Mouse (Mus musculus): ENCODE measurements around the gene Tbc1d20. TPM values are rescaled to one million over a fixed set of nuclear protein-coding genes. Genes with fewer than 3 reads are reported as not detected.

The Tbc1d20 gene
- total RNA-seq, 2 experiments from 2014 or later: 56.1 to 58.2 TPM

GRCm38 (mm10) chr2:152324842-152325241 lies 31.2 kb downstream of the Tbc1d20 start:
- no peak for DNase-seq (ENCODE audit: extremely low spot score in 1 of 2, low spot score in 1 of 2)

GRCm38 (mm10) chr2:152326157-152326556 lies 32.5 kb downstream of the Tbc1d20 start:
- DNase-seq (ENCODE audit: extremely low spot score in 1 of 2, low spot score in 1 of 2): no peak

GRCm38 (mm10) chr2:152326654-152327053 lies 33.0 kb downstream of the Tbc1d20 start:
- no peak for DNase-seq (ENCODE audit: extremely low spot score in 1 of 2, low spot score in 1 of 2)

DNA sequence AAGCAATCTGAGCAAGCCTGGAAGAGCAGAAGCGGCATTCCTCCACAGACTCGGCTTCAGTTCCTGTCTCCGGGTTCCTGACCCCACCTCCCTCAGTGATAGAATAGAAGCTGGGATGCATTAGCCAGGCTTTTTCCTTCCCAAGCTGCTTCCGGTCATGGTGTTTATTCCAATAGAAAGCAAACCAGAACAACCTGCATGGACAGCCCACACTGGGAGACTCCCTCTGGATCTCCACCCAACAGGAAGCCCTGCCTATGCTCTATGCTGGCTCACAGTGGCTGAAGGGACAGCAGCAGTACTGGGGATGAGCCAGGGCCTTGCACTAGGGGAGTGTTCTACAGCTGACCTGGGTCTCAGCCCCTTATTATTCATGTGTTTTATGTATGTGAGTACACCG lies 34.4 kb downstream of the Tbc1d20 start:
- DNase-seq (ENCODE audit: extremely low spot score in 1 of 2, low spot score in 1 of 2): no peak

DNA sequence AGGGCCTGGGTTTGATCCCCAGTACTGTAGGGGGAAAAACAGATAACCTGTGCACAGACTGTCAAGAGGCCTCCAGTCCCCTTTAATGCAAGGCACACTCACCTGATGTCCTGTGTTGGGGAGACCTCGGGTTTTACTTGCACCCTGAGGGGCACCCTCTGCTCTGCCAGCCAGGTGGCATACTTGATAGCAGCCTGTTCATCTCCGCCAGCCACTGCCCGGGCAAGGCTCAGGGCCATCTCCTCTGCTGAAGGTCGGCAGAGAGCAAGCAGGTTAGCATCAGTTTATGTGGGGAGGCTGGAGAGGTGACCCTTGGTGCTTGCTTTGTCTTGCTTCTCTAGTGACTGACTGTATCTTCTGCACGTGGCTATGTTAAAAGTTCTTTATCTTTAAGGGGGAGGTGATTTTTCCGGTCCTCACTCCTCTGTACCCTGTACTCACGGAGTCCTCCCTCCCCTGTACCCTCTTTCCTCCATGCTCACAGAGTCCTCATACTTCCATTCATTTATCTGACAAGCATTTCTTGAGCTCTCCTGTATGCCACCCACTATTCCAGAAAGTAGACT lies 37.3 kb downstream of the Tbc1d20 start:
- DNase-seq (ENCODE audit: extremely low spot score in 1 of 2, low spot score in 1 of 2): no peak

GRCm38 (mm10) chr2:152332101-152332825 lies 38.6 kb downstream of the Tbc1d20 start, which contains the start of gene Rbck1:
Gene Rbck1 (minus strand): TSS chr2:152332653.
- peak; percentile 62 to 83 for DNase-seq (ENCODE audit: extremely low spot score in 1 of 2, low spot score in 1 of 2)

GRCm38 (mm10) chr2:152333345-152334006 lies 39.8 kb downstream of the Tbc1d20 start:
- DNase-seq (ENCODE audit: extremely low spot score in 1 of 2, low spot score in 1 of 2): no peak

- DNase-seq (ENCODE audit: extremely low spot score in 1 of 2, low spot score in 1 of 2): no peak
Measured at GRCm38 (mm10) chr2:152335289-152335820, 41.7 kb downstream of the Tbc1d20 start.

DNA sequence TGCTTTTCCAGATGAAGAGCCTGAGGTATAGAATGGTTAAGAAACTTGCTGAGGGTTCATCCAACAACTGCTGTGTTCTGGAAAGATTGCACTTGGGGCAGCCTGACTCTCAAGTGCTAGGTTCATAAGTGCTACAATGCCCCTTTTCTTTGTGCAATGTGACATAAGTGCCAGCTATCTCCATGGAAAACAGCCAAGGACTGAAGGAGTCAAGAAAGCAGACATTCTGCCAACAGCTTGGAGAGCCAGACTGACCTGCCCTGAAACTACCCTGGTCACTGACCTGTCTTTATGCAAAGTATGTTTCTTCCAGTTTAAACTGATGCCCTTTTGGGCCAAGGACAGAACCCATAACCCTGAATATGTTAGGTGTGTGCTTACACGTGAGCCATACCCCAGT lies 43.2 kb downstream of the Tbc1d20 start:
- no peak for DNase-seq (ENCODE audit: extremely low spot score in 1 of 2, low spot score in 1 of 2)

DNA sequence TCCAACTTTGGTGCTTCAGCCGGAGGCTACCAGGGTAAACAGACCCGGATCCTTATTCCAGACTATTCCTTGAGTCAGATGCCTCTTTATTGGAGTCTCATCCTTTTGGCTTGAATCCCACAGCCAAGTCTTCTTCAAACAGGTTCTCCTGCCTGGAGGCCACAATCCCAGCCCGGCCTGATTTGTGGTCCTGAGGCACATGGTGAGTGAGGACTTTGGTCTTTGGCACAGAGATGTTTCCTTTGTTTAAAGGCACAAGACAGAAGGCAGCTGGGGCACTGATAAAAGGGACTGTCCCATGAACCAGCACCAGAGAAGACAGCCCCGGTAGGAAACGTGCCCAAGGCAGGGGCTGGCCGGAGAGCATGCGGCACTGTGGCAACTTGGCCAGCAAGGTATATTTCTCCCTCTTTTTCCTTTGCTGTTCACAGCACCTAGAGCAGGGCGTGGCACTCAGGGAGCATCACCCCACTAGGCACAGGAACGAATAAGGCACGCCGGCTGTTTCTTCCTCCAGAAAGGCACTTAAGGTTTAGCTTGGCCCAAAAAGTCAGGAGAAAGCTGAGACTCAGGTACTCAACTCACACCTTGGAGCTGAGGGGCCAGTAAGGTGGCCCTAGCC lies 44.1 kb downstream of the Tbc1d20 start:
- no peak for DNase-seq (ENCODE audit: extremely low spot score in 1 of 2, low spot score in 1 of 2)

GRCm38 (mm10) chr2:152338319-152338718 lies 44.7 kb downstream of the Tbc1d20 start:
- no peak for DNase-seq (ENCODE audit: extremely low spot score in 1 of 2, low spot score in 1 of 2)

- DNase-seq (ENCODE audit: extremely low spot score in 1 of 2, low spot score in 1 of 2): no peak
Measured at GRCm38 (mm10) chr2:152339631-152340179, 46.1 kb downstream of the Tbc1d20 start.

DNA sequence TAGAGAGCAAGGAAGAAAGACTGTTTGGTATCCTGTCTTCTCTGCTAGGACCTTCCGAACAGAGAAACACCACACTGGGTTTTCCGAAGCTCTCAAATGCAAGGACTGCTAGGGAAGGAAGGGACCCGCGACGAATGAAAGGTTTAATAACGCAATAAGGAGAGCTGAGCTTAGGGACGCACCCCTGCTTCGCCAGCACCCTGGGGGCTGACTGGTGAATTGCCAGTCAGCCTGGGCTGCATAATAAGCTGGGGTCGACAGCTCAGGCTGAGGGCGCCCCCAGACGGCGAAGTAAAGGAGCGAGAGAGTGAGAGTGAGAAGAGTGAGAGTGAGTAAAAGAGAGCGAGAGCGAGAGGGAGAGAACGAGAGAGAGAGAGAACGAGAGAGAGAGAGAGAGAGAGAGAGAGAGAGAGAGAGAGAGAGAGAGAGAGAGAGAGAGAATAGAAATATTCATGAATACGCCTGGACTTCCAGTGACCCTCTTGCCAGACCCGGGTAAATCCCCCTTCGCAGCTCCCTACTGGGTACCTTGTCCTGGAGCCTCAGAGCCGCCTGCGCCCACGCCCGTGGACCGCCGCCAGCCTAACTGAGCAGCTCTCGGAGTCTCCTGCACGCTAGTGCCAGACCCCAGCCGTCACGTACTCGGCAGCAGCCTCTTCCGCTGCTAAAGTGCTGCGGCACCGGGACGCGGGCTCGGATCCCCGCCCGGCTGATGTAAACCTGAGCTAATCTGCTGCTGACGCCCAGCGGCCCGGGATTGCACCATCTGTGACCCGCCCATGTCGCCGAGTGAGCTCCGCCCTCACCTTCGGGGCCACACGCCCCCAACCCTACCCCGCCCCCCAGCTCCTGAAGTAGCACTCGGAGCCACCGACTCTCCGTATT lies 49.9 kb downstream of the Tbc1d20 start, which contains the start of gene Trib3:
Gene Trib3 (minus strand): TSS at position 704 of the 885 bp plus-strand sequence.
- DNase-seq (ENCODE audit: extremely low spot score in 1 of 2, low spot score in 1 of 2): peak; percentile 53 to 63

DNA sequence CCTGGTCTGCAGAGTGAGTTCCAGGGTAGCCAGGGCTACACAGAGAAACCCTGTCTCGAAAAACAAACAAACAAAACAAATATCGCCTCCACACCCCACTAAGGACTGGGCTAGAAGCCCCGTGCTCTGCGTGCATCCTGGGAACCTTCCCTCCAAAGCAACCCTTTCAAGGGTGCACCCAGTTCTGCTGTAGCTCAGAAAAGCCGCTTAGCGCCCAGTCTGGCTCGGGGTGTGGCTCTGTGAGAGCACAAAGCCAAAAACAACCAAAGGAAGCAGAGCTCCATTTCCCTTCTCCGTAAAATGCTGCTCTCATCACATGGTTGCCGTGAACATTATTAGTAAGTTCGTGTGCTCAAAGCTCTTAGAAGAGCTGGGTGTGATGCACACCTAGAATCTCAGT lies 50.7 kb downstream of the Tbc1d20 start:
- DNase-seq (ENCODE audit: extremely low spot score in 1 of 2, low spot score in 1 of 2): no peak

- DNase-seq (ENCODE audit: extremely low spot score in 1 of 2, low spot score in 1 of 2): no peak
Measured at GRCm38 (mm10) chr2:152344909-152345308, 51.3 kb downstream of the Tbc1d20 start.

GRCm38 (mm10) chr2:152345393-152345792 lies 51.8 kb downstream of the Tbc1d20 start:
- DNase-seq (ENCODE audit: extremely low spot score in 1 of 2, low spot score in 1 of 2): no peak

GRCm38 (mm10) chr2:152346776-152347465 lies 53.3 kb downstream of the Tbc1d20 start:
- DNase-seq (ENCODE audit: extremely low spot score in 1 of 2, low spot score in 1 of 2): no peak

GRCm38 (mm10) chr2:152347722-152348121 lies 54.1 kb downstream of the Tbc1d20 start:
- DNase-seq (ENCODE audit: extremely low spot score in 1 of 2, low spot score in 1 of 2): no peak

DNA sequence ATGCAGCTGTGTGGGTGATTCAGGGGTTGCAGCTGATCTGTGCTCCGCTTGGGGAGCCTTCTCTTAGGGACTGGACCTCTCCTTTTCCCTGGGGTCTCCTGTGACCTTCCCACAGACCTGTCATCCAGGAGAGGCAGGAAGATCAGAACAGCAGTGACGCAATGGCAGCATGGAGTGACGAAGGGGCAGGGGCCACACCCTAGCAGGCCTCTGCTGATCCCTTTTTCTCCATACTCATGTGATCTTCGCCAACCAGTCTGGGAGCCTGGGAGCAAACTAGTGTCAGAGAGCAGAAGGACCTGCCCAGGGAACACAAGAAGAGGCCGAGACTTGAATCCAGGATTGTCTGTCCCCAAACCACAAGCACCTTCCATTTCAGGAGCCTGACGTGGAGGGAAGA lies 55.6 kb downstream of the Tbc1d20 start:
- DNase-seq (ENCODE audit: extremely low spot score in 1 of 2, low spot score in 1 of 2): no peak
